Mouse (Mus musculus): Measurements from ENCODE around the gene Sphk2. TPM values are rescaled to one million over a fixed set of nuclear protein-coding genes. Genes with fewer than 3 reads are reported as not detected.

Sphk2 gene
- polyA plus RNA-seq, 1 experiment from 2014 or later = 15.6 TPM

DNA sequence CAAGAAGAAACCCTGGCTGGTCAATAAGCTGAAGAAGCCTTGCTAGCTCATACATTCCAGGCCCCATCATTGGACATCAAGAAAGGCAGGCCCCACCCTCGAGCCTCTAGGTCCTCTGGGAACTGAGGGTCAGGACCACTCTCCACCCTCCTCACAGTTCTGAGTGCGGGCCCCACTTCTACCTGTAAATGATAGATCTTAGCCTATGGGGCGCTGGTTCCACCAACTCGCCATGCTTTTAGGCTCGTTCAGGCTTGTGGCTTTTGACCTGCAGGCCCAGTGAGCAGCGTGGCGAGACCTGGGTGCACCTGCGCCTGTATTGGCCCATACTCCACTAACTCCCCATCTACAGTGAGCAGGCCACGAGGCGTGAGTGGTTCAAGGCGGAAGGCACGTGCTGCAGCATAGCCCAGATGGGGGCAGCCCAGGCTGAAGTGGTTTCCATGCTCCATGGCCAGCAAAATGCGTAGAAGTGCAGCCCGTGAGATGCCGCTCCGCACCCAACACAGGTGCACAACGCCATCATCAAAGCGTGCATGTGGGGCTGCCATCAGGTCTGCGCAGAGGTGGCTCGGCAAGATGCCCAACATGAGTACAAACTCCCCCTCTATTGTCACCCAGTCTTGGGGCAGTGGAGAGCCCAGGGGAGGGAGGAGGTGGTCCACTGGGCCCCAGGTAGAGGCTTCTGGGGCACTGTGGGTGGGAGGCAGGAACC, 7.2 kb downstream of the Sphk2 start:
- Histone ChIP-seq H3K4me2 (ENCODE audit: low read depth, low read length) (no peak overlapping the region), H3K9ac (replicated peaks; ENCODE audit: low read depth, low read length) (no peak overlapping the region), H3K4me3 (ENCODE audit: low read depth, low read length) (no peak overlapping the region), H3K36me3 (ENCODE audit: control insufficient read depth, insufficient read depth, low read length) (peaks cover 31% of the 10 kb centered on the region), H3K9me3 (ENCODE audit: control insufficient read depth, low read length) (no peaks in the 10 kb centered on the region), H3K27ac (ENCODE audit: low read depth, low read length) (no peak overlapping the region), H3K27me3 (ENCODE audit: control insufficient read depth, insufficient read depth, low read length) (no peaks in the 10 kb centered on the region; the same call in 1 of the 2 replicates), H3K4me1 (ENCODE audit: control insufficient read depth, insufficient read depth, low read length) (peaks cover 40% of the 10 kb centered on the region)
- no peak for ATAC-seq (ENCODE audit: low read depth)
- 95% methylated on average over 20 of the region's 20 CpGs for WGBS

DNA sequence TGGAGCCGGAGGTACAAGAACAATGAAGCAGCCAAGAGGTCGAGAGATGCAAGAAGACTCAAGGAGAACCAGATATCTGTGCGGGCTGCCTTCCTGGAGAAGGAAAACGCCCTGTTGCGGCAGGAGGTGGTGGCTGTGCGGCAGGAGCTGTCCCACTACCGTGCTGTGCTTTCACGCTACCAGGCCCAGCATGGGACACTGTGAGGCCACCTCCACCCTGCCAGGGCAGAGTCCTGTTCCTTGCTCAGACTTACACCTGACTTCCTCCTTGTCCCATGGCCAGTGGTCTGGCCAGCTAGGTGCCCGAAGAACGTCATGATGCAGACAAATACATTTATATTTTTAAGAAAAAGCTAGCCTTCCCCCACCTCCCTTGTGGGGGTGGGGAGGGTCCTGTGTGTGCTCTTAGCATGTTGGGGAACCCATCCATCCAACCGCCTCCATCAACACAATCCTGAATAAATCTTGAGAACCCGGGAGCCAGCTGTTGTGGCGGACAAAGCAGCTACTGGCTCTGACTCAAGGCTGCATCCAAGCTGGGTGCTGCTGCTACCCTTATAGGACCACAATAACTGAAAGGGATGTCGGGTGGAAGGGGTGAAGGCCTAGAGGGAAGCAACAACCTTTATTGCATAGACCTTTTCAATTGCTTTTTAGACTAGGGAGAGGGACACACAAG, 8.0 kb downstream of the Sphk2 start:
- no peak overlapping the region for H3K4me3 ChIP-seq (ENCODE audit: low read depth, low read length)
- H3K9ac ChIP-seq (replicated peaks; ENCODE audit: low read depth, low read length) = no peak overlapping the region
- H3K4me2 ChIP-seq (ENCODE audit: low read depth, low read length) = no peak overlapping the region
- ATAC-seq (ENCODE audit: low read depth) = no peak
- H3K4me1 ChIP-seq (ENCODE audit: control insufficient read depth, insufficient read depth, low read length) = peaks cover 40% of the 10 kb centered on the region
- peaks cover 31% of the 10 kb centered on the region for H3K36me3 ChIP-seq (ENCODE audit: control insufficient read depth, insufficient read depth, low read length)
- no peaks in the 10 kb centered on the region for H3K9me3 ChIP-seq (ENCODE audit: control insufficient read depth, low read length)
- 70% methylated on average over 14 of the region's 14 CpGs for WGBS
- no peaks in the 10 kb centered on the region; the same call in 1 of the 2 replicates for H3K27me3 ChIP-seq (ENCODE audit: control insufficient read depth, insufficient read depth, low read length)
- H3K27ac ChIP-seq (ENCODE audit: low read depth, low read length) = no peak overlapping the region

DNA sequence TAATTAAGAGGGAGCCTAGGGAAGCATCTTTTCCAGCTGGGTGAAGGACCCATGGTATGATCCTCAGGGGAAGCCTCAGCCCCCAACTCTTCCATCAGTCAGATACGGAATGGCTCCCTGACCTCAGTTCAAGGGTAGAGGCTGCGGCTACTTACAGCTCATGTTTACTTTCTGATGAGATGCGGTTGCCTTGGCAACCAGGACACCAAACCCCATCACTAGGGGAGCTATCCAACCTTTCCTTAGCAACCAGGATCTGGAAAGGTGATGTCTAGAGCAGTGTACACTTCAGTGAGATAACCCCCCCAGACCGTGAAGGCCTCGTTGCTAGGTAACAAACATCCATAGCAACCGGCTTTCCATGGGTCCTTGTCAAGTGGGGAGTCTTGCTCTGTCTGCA, 8.8 kb downstream of the Sphk2 start:
- no peak for ATAC-seq (ENCODE audit: low read depth)
- Histone ChIP-seq H3K9ac (replicated peaks; ENCODE audit: low read depth, low read length) (no peak overlapping the region), H3K4me1 (ENCODE audit: control insufficient read depth, insufficient read depth, low read length) (peaks cover 34% of the 10 kb centered on the region), H3K4me2 (ENCODE audit: low read depth, low read length) (peak overlapping the region; percentile 14; the same call in 1 of the 2 replicates), H3K4me3 (ENCODE audit: low read depth, low read length) (no peak overlapping the region), H3K9me3 (ENCODE audit: control insufficient read depth, low read length) (no peaks in the 10 kb centered on the region), H3K27me3 (ENCODE audit: control insufficient read depth, insufficient read depth, low read length) (no peaks in the 10 kb centered on the region), H3K27ac (ENCODE audit: low read depth, low read length) (no peak overlapping the region), H3K36me3 (ENCODE audit: control insufficient read depth, insufficient read depth, low read length) (peaks cover 31% of the 10 kb centered on the region)
- 35% methylated on average over 6 of the region's 6 CpGs for WGBS

DNA sequence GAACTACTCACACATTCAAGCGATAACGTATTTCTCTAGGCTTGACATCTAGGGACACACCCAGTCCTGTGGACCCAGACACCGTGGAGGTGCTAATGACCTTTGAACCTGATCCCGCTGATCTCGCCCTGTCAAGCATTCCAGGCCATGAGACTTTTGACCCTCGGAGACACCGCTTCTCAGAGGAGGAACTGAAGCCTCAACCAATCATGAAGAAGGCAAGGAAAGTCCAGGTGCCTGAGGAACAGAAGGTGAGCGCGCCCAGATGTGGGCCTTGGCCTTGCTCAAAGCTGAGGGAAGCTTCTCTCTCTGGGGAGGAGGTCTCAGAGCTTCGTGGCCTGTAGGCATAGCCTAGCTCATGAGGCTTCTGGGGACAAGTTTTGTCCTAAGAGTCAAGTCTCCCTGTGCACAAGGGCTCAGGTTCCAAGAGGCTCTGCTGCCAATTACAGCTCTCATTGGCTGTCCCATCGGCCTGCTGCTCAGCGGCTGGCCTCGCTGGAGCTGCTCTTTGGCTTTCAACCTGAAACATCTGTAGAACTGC, 9.5 kb downstream of the Sphk2 start:
- H3K9me3 ChIP-seq (ENCODE audit: control insufficient read depth, low read length) = no peaks in the 10 kb centered on the region
- ATAC-seq (ENCODE audit: low read depth) = no peak
- no peak overlapping the region for H3K27ac ChIP-seq (ENCODE audit: low read depth, low read length)
- H3K36me3 ChIP-seq (ENCODE audit: control insufficient read depth, insufficient read depth, low read length) = peaks cover 31% of the 10 kb centered on the region
- H3K4me3 ChIP-seq (ENCODE audit: low read depth, low read length) = no peak overlapping the region
- WGBS = 54% methylated on average over 13 of the region's 13 CpGs
- peaks cover 40% of the 10 kb centered on the region for H3K4me1 ChIP-seq (ENCODE audit: control insufficient read depth, insufficient read depth, low read length)
- H3K4me2 ChIP-seq (ENCODE audit: low read depth, low read length) = peak overlapping the region; percentile 93
- no peak overlapping the region for H3K9ac ChIP-seq (replicated peaks; ENCODE audit: low read depth, low read length)
- H3K27me3 ChIP-seq (ENCODE audit: control insufficient read depth, insufficient read depth, low read length) = no peaks in the 10 kb centered on the region

DNA sequence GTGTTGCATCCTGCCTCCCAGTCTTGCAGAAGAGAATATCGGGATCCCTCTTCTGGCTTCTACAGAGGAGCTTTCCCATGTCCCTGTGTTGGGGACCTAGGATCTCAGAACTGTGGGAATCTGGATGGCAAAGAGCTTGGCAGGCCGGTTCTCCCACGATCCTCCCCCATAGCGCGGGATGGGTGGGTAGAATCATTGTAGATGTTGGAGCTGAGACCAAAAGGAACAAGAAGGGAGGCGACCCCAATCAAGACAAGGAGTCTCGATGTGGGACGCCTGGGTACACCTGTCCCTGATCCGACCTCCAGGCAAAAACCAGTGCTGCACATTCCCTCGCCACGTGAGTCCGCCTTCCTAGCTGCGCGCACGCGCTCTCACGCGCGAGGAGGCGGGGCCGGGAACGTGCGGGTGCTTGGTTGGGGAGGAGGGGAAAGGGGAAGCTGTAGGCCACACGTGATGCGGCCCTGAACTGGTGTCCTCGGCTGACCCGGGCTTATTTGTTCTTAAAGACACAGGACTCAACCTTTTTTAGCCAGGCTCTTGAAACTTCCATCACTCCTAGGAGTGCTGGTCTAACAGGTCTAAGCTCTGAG, 10.3 kb downstream of the Sphk2 start:
- Histone ChIP-seq H3K36me3 (ENCODE audit: control insufficient read depth, insufficient read depth, low read length) (peaks cover 22% of the 10 kb centered on the region), H3K27ac (ENCODE audit: low read depth, low read length) (no peak overlapping the region), H3K9me3 (ENCODE audit: control insufficient read depth, low read length) (no peaks in the 10 kb centered on the region), H3K4me1 (ENCODE audit: control insufficient read depth, insufficient read depth, low read length) (peaks cover 40% of the 10 kb centered on the region), H3K9ac (replicated peaks; ENCODE audit: low read depth, low read length) (no peak overlapping the region), H3K4me3 (ENCODE audit: low read depth, low read length) (peak overlapping the region; percentile 48), H3K27me3 (ENCODE audit: control insufficient read depth, insufficient read depth, low read length) (no peaks in the 10 kb centered on the region), H3K4me2 (ENCODE audit: low read depth, low read length) (peak overlapping the region; percentile 93)
- WGBS = under 1% methylated on average over 27 of the region's 27 CpGs
- no peak for ATAC-seq (ENCODE audit: low read depth)

DNA sequence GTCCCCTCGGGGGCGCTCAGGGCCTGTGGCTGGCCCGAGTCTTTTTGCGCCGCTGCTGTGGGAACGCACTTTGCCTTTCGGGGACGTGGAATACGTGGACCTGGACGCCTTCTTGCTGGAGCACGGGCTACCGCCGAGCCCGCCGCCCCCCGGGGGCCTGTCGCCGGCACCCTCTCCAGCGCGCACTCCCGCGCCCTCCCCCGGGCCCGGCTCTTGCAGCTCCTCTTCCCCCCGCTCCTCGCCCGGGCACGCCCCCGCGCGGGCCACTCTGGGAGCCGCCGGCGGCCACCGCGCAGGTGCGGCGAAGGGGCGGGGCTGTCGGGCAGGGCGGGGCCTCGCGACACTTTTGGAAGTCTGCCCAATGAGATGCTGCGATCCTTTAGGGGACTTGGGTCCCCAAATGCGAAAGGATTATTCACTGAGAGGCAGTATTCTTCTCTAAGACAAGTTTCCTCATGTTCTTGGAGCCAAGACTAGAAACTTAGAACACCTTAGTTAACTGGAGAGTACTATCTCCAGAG, 11.0 kb downstream of the Sphk2 start:
- Histone ChIP-seq H3K4me2 (ENCODE audit: low read depth, low read length) (peak overlapping the region; percentile 93), H3K4me1 (ENCODE audit: control insufficient read depth, insufficient read depth, low read length) (peaks cover 40% of the 10 kb centered on the region), H3K27me3 (ENCODE audit: control insufficient read depth, insufficient read depth, low read length) (no peaks in the 10 kb centered on the region), H3K9me3 (ENCODE audit: control insufficient read depth, low read length) (no peaks in the 10 kb centered on the region), H3K4me3 (ENCODE audit: low read depth, low read length) (peak overlapping the region; percentile 48), H3K27ac (ENCODE audit: low read depth, low read length) (peak overlapping the region; percentile 31; the same call in 1 of the 2 replicates), H3K36me3 (ENCODE audit: control insufficient read depth, insufficient read depth, low read length) (peaks cover 15% of the 10 kb centered on the region), H3K9ac (replicated peaks; ENCODE audit: low read depth, low read length) (peak overlapping the region; percentile 64)
- no peak for ATAC-seq (ENCODE audit: low read depth)
- WGBS = 1% methylated on average over 30 of the region's 45 CpGs

DNA sequence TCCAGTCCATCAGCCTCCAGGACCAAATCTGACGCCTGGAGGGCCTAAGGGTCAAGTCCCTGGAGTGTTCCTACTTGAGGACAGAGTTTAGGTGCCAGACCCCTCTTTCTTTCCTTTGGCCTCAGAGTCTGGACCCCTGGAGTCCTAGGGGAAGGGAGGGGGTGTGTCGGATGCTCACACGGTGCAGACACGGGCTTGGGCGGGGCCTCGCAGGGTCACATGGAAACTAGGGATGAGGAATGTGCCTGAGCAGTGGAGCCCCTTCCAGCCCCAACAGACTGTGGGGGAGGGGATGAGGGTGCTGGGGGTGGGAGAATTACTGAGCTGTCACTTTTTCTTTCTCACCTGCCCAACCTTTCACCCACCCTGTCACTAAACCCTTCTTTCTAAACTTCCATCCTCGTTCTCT, 11.9 kb downstream of the Sphk2 start:
- Histone ChIP-seq H3K4me1 (ENCODE audit: control insufficient read depth, insufficient read depth, low read length) (peaks cover 40% of the 10 kb centered on the region), H3K27me3 (ENCODE audit: control insufficient read depth, insufficient read depth, low read length) (no peaks in the 10 kb centered on the region), H3K4me2 (ENCODE audit: low read depth, low read length) (peak overlapping the region; percentile 93), H3K4me3 (ENCODE audit: low read depth, low read length) (peak overlapping the region; percentile 48), H3K9ac (replicated peaks; ENCODE audit: low read depth, low read length) (peak overlapping the region; percentile 32; the same call in 1 of the 2 replicates), H3K36me3 (ENCODE audit: control insufficient read depth, insufficient read depth, low read length) (peaks cover 7% of the 10 kb centered on the region), H3K9me3 (ENCODE audit: control insufficient read depth, low read length) (no peaks in the 10 kb centered on the region), H3K27ac (ENCODE audit: low read depth, low read length) (no peak overlapping the region)
- ATAC-seq (ENCODE audit: low read depth) = no peak
- 0% methylated on average over 7 of the region's 7 CpGs for WGBS

DNA sequence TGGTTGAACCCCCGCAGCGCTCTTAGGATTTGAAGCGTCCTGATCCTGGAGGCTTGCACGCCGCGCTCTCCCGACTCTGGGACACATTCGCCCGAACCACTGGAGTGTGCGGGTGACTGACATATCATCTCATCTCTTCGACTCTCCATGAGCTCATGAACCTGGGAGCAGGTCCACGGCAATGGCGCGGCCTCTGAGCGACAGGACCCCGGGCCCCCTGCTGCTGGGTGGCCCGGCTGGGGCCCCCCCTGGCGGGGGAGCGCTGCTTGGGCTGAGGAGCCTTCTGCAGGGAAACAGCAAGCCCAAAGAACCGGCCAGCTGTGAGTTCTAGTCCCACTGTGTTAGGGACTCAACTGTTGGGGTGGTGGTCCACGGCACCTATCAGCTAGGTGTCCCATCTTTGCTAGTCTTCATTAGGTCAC, 12.3 kb downstream of the Sphk2 start:
- peak overlapping the region; percentile 48 for H3K4me3 ChIP-seq (ENCODE audit: low read depth, low read length)
- no peaks in the 10 kb centered on the region for H3K27me3 ChIP-seq (ENCODE audit: control insufficient read depth, insufficient read depth, low read length)
- peaks cover 3% of the 10 kb centered on the region for H3K36me3 ChIP-seq (ENCODE audit: control insufficient read depth, insufficient read depth, low read length)
- peak overlapping the region; percentile 93 for H3K4me2 ChIP-seq (ENCODE audit: low read depth, low read length)
- H3K4me1 ChIP-seq (ENCODE audit: control insufficient read depth, insufficient read depth, low read length) = peaks cover 40% of the 10 kb centered on the region
- H3K9me3 ChIP-seq (ENCODE audit: control insufficient read depth, low read length) = no peaks in the 10 kb centered on the region
- peak overlapping the region; percentile 41; the same call in 1 of the 2 replicates for H3K27ac ChIP-seq (ENCODE audit: low read depth, low read length)
- under 1% methylated on average over 21 of the region's 21 CpGs for WGBS
- H3K9ac ChIP-seq (replicated peaks; ENCODE audit: low read depth, low read length) = peak overlapping the region; percentile 32; the same call in 1 of the 2 replicates
- no peak for ATAC-seq (ENCODE audit: low read depth)
